Comparison of ENCODE assay signal across 1 mouse cellular context in genomic region chr11:97308806-97309450, GRCm38 (mm10).
TF ChIP-seq lines count a peak whose summit lies in the region.

No protein-coding gene starts in this region.

TF ChIP-seq in CH12.LX, 34 proteins besides CTCF, POLR2A, EP300 and RAD21 (continued from another document):
- TF ChIP-seq KAT2A (IDR thresholded peaks at IDR 0.05; ENCODE audit: insufficient replicate concordance, low read length) (no peak), ZMIZ1 (IDR thresholded peaks at IDR 0.05; ENCODE audit: low read depth, low read length) (no peak), PAX5 (IDR thresholded peaks at IDR 0.05; ENCODE audit: low read length) (no peak), CHD1 (IDR thresholded peaks at IDR 0.05; ENCODE audit: low read depth, low read length) (peak; percentile 87), RCOR1 (conservative IDR thresholded peaks at IDR 0.05; ENCODE audit: low read depth, low read length) (peak; percentile 53; the same call in 1 of the 2 replicates), USF2 (conservative IDR thresholded peaks at IDR 0.05; ENCODE audit: low read depth, low read length) (no peak), MAX (IDR thresholded peaks at IDR 0.05; ENCODE audit: low read length) (no peak), TCF12 (IDR thresholded peaks at IDR 0.05; ENCODE audit: low read depth, low read length) (no peak), NELFE (IDR thresholded peaks at IDR 0.05; ENCODE audit: low read depth, low read length) (peak; percentile 26; the same call in 1 of the 2 replicates), MAZ (IDR thresholded peaks at IDR 0.05; ENCODE audit: low read depth, low read length) (0 out of 2 replicates have a peak, but pooled peaks have one; percentile 22), ETS1 (conservative IDR thresholded peaks at IDR 0.05; ENCODE audit: low read depth, low read length) (0 out of 2 replicates have a peak, but pooled peaks have one; percentile 20), USF1 (IDR thresholded peaks at IDR 0.05; ENCODE audit: low read depth, low read length) (no peak), CHD2 (IDR thresholded peaks at IDR 0.05; ENCODE audit: low read length) (peak; percentile 58), POLR2AphosphoS2 (IDR thresholded peaks at IDR 0.05; ENCODE audit: low read depth, low read length) (0 out of 2 replicates have a peak, but pooled peaks have one; percentile 1), JUND (conservative IDR thresholded peaks at IDR 0.05; ENCODE audit: low read depth, low read length) (0 out of 2 replicates have a peak, but pooled peaks have one; percentile 38), ZKSCAN1 (IDR thresholded peaks at IDR 0.05; ENCODE audit: borderline replicate concordance, low read depth, low read length) (no peak), ZC3H11A (IDR thresholded peaks at IDR 0.05; ENCODE audit: low read depth, low read length) (no peak), SMC3 (IDR thresholded peaks at IDR 0.05; ENCODE audit: low read depth, low read length) (no peak), BHLHE40 (IDR thresholded peaks at IDR 0.05; ENCODE audit: low read depth, low read length) (no peak), MEF2A (IDR thresholded peaks at IDR 0.05; ENCODE audit: borderline replicate concordance, low read depth, low read length) (no peak; the same call in 1 of the 2 replicates), ELF1 (IDR thresholded peaks at IDR 0.05; ENCODE audit: low read depth, low read length) (peak; percentile 47; the same call in 1 of the 2 replicates), HCFC1 (IDR thresholded peaks at IDR 0.05; ENCODE audit: low read depth, low read length) (peak; percentile 24; the same call in 1 of the 2 replicates)
